Mouse (Mus musculus) right cerebral cortex, adult 18-20 months (tissue): ENCODE data around the gene Trmt61a.
A peak's percentile ranks its signal among the peaks of the same experiment; 100 is the strongest.
"Not testable (repeated sequence)": the region's sequence is repeated elsewhere in the genome, so short reads cannot be mapped to it uniquely, and the experiment has no call there.

Experiments
- DNase-seq: peaks from one replicate; pipeline ENCODE4 v3.0.0; 2022; ENCODE audit warnings: mixed read lengths

Trmt61a gene

DNA sequence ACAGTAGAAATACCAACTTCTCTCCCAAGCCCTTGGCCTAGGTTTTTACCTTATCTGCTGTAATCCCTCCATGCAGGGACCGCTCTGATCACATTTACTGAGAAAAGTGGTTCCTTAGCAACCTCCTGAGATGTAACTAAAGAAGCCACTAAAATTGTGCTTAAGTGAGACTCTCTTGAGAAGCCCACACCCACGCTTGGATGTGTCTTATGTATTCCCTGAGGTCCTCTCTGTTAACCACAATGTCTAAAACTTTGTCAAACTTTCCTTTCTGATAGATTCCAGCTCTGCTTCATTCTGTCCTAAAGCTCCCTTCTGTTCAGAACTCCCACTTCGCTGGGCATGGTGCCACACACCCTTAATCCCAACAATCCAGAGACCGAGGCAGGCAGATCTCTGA is 21.6 kb downstream of the Trmt61a start:
- peak; percentile 76 for DNase-seq

DNA sequence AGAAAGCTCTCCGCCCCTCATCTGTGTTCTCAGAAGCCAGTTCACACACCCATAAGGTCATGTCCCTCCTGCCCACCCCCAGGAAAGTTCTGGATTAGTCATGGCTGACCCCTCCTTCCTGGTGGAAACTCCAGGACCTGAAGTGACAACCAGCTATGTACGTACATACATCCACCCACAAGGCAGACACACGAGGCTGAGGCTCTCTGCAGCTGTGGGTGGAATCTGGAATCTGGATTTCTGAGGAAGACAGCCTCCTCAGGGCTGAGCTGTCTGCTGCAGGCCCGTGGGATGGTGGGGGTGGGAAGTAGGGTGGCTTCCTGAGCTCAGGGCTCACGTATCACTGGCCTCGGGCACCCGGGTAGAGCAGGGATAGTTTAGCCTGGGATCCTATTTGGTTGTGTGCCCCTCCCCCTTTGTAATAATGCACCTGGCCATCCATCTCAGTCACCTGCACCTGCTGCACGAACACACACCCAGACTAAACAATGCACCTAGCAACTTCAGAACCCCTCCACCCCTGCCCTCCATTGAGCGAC is 23.1 kb downstream of the Trmt61a start:
- peak; percentile 84 for DNase-seq

DNA sequence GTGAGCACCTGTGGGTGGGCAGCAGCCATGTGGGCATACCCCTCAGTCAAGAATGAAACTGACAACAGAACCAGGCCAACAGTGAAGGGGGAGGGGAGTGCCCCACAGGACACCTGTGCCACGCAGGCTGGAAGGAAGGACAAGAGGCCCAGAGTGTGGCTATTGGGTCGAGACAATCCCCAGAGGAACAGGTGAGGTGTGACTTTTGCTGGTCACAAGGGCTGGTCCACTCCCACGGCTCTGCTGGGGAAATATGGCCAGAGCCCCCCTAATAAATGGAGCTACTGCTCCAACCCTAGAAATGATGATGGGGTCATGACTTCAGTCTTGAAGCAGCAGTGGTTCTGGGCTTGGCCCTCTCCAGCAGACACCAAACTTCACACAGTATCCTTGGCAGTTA is 25.4 kb downstream of the Trmt61a start:
- no peak for DNase-seq

DNA sequence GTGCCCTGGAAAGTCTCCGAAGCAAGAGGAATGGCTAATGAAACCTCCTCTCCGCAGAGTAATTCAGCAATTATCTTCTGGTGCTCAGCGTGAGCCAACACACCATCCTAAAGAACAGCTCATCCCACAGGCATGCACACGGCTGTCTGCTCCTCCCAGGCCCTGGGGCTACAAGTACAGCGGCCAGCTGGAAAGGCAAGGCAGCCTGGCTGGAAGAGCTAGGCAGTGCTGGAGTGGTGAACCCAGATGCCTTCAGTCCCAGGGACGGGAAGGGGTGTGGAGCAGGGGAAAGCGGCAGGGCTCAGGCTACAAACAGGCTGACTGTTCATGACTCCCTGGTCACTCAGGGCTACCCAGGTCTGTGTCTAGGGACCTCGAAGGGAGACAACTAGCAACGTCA is 26.7 kb downstream of the Trmt61a start:
- DNase-seq, result no peak

DNA sequence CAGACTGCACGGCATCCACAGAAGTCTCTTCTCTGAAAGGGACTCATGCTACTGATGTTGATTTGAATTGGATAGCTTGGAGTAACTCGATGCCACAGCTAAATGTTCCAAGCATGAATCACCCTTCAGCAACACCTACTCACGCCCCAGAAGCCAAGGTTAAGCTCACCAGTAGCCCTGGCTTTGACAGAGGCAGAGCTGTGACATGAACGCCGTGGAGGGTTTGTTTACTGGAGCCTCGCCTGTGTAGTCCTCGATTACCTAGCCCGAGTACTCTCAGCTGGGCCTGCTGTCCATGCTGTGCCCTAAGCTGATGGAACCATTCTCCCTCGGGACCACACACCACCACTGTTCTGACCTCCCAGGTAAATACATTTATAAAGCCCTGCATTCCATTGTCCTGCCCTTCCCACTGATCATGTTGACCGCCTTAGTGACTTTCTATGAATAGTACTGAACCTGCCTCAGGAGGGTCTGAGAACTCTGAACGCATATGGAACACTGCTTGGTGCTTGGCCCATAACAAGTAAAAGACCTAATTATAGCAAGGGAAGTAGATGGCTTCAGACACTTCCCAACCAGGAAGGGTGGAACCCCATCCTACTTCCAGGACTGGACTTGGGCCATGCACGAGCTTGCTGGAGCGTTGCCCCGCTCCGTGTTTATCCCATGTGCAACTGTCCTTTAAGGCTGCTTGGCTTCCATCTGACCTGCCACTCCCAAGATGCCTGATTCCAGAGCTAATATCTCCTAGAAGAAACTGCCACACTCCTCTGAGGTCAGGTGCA is 27.5 kb downstream of the Trmt61a start:
- DNase-seq, result no peak

DNA sequence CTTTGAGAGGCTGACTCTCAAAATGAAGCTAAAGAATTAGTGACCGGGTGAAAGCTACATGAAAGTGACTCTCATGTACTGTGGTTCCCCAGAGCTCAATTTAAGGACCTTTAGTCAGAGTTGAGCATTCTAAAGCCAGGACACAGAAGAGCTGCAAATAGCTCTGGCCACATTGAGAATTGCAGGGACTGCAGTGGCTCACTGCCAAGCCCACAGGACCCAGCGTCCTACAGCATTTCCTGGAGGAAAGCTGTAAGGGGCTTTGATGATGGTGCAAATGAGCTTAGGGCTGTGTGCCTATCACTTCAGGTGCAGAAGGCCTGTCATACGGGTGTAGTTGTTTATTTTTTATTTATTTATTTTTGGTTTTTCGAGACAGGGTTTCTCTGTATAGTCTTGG is 30.3 kb downstream of the Trmt61a start:
- DNase-seq, result no peak

DNA sequence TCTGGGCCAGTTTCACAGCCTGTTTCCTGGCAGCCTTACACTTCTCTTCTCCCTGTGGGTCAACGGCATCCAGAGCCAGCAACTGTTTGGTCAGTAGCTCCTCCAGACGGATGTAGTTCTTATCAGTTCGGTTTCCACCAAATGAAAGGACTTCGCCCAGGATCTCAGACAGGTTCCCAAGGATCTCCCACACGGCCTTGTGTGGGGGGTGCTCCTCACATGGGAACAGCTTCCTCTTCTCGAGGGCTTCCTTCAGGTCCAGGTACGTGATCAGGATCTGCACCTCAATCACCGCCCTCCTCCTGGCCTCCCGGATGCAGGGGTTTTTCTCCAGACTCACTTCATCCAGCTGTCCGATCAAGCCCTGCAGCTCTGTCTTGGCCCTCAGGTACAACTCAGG is 32.2 kb downstream of the Trmt61a start:
- DNase-seq, result no peak

DNA sequence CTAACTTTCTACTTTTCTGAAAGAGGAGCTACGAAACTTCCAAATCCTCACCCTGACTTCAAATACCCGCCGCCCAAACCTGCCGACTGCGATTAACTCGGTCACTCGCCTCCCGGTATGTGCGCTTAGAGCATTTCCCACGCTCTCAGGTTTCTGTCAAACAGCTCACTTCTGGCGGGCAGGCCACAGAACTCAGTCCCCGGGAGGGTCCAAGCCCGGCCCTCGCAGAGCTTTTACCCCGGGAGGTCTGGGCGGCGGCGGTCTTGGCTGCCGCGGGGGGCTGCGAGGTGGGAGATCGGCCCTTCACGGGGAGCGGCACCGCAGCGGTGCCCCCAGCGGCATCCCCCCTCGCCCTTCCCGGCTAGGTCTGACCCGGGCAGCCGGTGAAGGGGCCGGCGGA is 34.6 kb downstream of the Trmt61a start:
- no peak for DNase-seq

DNA sequence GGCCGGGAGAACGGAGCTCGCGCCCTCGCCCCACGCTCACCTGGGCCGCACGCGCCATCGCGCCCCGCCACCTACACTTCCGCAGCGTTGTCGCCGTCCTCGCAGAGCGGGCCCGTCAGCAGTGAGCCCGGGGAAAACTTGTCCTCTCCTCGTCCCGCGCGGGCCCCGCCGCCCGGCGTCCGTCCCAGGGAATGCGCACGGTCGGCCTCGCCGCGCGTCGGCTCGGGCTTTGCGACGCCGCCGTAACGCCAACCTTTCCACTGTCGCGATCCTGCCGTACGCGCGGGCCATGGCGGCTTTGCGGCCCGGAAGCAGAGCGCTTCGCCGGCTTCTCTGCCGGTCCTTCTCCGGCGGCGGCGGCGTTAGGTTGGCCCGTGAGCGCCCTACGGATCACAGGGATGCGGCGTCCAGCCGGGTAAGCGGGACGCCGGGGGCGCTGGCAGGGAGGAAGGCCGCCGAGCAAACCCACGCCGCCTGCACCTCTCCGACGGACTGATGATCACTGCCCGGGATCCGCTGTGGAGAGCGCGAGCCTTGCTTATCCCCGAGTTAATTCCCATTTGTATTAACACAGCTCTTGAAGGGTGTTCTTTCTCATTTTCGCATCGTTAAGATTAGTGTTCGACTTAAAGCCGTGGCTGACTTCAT is 35.2 kb downstream of the Trmt61a start, which contains the start of the genes Bag5 and Apopt1:
Gene Bag5 (minus strand): TSS at position 254 of the 648 bp plus-strand sequence.
Gene Apopt1 (plus strand): TSS at position 258 of the 648 bp plus-strand sequence.
- DNase-seq, result peak; percentile 93

DNA sequence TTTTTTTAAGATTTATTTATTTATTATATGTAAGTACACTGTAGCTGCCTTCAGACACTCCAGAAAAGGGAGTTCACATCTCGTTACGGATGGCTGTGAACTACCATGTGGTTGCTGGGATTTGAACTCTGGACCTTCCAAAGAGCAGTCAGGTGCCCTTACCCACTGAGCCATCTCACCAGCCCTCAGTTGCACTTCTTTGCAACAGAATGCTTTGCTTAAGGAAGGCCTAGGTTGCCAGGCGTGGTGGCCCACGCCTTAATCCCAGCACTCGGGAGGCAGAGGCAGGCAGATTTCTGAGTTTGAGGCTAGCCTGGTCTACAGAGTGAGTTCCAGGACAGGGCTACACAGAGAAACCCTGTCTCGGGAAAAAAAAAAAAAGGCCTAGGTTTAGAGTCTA is 36.0 kb downstream of the Trmt61a start:
- DNase-seq, result not testable (repeated sequence)

DNA sequence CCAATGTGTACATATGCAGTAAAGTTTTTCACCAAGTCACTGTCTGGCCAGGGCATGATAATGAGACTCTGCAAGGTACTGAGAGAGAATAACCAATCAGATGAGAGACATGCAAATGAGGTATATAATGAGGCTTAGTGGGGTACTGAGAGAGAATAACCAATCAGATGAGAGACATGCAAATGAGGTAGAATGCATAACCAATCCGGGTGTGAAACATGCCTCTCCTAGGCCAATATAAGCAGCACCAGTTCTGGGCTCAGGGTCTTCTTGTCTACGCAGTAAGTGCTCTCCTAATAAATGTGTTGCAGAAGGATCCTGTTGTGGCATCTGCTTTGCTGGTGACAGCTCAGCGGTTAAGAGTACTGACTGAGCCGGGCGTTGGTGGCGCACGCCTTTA is 38.6 kb downstream of the Trmt61a start:
- no peak for DNase-seq

DNA sequence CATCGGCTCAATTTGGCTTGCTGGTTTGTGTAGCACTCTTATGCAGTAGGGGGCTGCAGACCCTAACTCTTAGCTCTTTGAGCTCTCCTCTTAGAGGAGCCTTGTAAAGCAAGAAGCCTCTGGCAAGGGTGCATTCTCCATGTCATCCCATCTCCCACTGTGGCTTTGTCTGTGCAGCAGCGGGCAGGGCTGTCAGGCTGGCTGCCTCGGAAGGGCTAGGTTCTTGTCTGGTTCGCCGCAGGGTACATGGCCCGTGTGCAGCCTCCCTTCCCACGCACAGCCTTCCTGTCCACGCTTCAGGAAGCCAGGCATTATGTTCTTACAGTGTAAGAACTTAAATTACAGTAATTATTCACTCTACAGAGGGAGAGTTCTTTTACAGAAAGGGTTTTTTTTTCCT is 40.8 kb downstream of the Trmt61a start:
- DNase-seq, result no peak

DNA sequence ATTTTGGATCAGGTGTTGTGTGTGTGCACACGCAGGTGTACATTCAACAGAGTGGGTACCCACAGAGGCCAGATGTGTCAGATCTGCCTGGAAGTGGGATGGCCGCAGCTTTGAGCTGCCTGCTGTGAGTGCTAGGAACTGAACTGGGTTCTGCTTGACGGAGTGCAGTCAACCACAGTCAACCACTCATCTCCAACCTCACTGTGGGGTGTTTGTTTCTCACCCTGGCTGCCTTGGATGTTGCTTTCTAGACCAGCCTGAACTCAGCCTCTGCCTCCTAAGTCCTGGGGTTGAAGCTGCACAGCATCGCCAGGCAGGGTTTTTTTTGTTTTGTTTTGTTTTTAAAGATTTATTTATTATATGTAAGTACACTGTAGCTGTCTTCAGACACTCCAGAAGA is 42.3 kb downstream of the Trmt61a start:
- DNase-seq, result no peak

DNA sequence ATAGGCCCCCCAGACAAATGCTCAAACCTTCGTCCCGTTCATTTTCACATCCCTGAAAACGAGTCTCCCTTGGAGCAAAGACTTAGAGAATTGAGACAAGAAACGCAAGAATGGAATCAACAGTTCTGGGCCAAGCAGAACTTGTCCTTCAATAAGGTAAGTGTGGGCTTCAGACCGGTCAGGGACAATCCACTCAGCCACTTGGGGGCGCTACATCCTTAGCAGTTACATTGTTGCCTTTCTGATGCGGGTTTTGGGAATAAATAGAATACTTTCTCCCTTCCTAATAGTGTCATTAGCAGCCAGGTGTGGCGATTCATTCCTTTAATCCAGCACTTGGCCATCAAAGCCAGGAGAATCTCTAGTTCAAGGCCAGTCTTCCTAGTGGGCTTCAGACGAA is 44.7 kb downstream of the Trmt61a start:
- DNase-seq, result no peak

DNA sequence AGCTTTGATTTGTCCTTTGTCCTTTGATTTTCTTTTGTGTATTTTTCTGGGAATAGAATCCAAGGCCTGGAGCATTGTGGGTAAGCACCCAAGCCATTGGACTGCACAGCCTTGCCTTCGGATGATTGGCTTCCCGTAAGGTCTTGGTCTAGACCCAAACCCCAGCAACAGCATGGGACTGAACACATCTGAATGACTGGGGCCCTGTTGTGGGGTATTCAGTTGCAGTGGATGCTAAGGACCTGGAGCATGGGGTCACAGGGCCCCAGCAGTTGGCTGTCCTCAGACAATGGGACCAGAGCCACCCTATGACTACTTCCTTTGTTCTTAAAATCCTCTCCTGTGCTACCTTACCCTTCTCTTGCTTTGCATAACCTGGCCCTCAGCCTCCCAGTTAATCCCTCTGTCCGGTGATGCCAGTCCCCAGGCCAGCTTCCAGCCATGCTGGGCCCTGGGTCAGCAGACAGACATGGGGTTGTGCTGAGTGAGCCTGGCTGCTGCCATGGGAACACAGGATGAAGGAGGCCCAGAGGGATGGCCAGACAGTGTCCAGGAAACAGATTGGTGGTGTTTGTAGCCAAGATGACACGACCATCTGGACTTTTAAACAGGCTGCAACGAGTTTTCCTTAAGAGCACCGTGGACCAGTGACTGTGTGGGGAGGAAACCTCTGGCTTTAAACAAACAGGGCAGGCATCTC is 46.9 kb downstream of the Trmt61a start:
- DNase-seq, result no peak

DNA sequence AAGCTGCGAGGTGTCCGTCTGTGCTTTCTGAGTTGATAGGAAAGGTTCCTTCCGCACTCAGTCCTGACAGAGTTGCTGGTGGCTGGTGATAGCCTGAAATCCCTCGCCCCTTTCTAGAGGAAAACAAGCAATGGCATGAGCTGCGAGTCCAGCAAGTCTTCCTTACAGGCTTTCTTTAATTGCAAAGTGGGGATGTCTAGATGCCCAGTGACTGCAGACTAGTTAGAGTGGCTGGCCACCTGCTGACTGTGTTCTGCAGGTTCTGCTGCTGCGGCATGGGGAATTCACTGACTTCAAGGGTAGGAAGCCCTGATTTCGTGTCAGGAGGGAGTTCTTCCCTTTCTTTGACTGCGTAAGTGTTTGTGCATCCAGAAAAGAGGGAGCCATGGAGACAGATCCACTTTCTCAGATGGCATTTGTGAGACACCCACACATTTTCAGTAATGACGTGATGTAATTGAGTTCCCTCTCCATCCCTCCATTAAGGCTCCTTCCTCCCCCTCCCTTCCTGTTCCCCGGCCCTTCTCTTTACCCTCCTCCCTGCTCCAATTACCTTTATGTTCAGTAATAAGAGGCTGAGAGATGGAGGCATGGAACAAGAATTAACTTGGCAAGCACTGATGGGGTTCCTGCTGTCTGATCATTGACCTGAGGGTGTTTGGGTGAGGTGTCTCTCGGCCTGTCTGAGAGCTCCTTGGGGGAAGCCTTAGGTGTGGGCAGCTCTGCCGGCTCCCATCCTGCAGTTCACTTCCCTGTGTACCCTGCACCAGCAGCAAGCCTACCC is 47.6 kb downstream of the Trmt61a start:
- DNase-seq, result peak; percentile 76

DNA sequence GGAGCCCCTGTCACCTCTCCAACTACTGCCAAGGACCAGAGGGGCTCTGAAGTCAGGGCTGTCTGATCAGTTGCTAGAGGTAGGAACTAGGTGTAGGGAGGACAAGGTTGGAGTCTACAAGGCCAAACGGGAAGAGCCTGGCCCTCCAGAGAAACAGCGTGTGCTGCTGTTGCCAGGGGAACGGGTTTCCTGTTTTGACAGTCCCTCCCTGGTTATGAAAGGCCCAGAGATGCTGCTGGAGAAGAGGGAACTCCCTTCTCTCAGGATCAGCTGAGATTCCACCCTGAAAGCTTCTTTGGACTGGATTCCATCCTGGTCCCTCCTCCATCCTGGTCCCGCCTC is 48.2 kb downstream of the Trmt61a start:
- peak; percentile 69 for DNase-seq

DNA sequence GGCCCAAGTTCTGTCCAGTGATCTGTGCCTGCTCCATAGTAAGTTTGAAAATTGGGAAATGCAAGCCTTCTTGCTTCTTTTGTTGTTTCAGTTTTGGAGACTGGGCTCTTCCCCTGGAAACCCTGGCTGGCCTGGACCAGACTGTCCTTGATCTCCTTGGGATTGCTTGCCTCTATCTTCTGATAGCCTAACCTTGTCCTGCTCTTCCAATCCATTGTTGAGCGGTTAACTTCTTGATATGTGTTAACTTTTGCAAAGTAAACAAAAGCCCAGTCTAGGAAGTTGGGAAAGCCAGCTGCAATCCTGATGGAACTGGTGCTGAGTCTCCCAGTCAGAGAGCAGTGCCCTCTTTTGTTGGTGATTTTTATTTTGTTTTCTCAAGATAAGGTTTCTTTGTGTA is 50.1 kb downstream of the Trmt61a start:
- no peak for DNase-seq

DNA sequence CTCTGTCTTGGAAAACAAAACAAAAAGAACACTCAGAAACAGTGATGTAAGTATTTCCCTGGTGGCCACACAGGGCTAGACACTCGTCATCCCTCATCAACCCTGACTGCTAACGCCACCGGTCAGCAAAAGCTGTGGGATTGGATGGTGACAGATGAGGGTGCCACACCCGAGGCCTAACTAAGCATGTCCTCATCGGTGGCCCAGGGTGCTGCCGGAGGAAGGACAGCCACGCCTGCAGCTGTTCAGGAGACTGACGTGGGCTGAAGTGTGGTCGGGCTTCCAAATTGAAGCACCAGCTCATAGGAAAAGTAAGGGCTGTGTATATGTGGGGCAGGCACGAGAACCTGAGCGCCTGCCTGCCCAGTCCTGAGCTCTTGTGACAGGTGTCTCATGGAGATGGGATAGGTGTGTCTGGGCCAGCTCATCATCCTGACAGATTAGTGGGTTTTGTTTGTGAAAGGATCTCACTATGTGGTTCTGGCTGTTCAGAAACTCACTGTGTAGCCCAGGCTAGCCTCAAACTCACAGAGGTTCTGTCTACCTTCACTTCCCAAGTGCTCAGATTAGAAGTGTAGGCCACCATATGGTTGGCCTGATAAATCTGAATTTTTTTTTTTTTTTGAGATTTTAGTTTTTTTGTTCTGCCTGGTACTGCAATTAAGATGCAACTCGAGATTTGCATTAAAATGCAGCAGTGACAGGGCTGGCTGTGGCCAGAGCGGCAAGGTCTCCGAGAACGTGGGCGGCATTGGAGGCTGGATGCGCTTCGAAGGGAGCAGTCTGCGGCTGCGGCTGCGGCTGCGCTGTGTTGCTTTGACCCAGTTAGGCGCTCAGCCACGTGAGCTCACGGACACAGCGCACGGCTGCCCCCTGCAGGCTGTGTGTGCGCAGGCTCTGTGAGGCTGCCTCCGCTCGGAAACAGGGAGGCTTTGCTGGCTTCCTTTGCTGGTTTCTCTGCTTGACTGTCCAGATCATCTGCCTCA is 54.2 kb downstream of the Trmt61a start:
- peak; percentile 91 for DNase-seq

DNA sequence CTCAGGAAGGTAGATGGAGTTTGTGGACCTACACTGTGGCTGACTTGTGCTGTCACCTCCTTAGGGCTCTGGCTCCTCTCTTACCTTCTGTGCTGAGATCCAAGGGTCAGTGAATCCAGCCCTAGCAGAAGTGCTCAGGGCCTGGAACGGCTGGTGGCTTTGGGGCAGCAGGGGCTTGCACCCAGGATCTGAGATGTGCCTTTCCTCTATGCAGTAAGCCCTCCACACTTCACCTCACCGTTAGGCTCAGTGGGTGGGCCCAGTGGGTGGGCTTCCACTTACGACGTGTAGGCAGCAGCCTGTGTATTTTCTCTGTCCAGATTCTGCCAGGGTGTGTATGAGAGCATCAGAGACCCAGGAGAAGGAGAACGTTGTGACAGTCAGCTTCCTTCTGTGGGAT is 55.0 kb downstream of the Trmt61a start:
- no peak for DNase-seq
